14 mouse cellular contexts compared by ENCODE assay signal in the genomic region with DNA sequence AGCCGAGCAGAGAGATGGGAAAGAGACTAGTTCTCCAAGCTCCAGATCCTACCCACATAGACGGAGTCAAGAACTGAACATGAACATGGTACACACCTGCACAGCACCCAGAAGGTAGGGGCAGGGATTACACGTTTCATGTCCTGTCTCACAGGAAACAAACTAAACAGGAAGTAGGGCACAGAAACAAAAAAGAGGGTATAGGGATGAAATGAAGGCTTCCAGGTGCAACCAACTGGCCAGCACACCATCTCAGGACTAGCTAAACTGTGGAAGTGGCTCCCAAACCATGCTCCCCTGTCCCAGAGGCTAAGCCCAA. TPM values are rescaled to one million over a fixed set of nuclear protein-coding genes. Genes with fewer than 3 reads are reported as not detected.
DNase-seq lines count a peak whose midpoint lies in the region; TF ChIP-seq lines count a peak whose summit lies in the region.
"Had no signal": no experiment of that assay in that cellular context is flagged by ENCODE, and none has a peak within 500 bp of the region (broad histone marks: within the 10 kb centered on the region; RNA-seq: fewer than 3 reads in every experiment).

No protein-coding gene starts in this region.

- peaks cover 15% of the 10 kb centered on the region; the same call in 1 of the 2 replicates for H3K4me1 ChIP-seq in heart, embryonic 10.5 days
- H3K4me1 ChIP-seq in lung, adult 2 months (ENCODE audit: control insufficient read depth, insufficient read depth, low read length) = no peaks in the 10 kb centered on the region
- H3K4me1 ChIP-seq: hindbrain, embryonic 10.5 days; liver, embryonic 13.5 days had no signal

- no peak for TF ChIP-seq CTCF in lung, adult 2 months (IDR thresholded peaks at IDR 0.05; ENCODE audit: insufficient read depth, low read length)

- peaks cover 16% of the 10 kb centered on the region for H3K36me3 ChIP-seq in heart, embryonic 10.5 days

- no peaks in the 10 kb centered on the region for H3K9me3 ChIP-seq in heart, embryonic 10.5 days
- H3K9me3 ChIP-seq: hindbrain, embryonic 10.5 days; liver, embryonic 13.5 days had no signal

- no peak for TF ChIP-seq POLR2A in lung, adult 2 months (IDR thresholded peaks at IDR 0.05; ENCODE audit: borderline replicate concordance, extremely low read depth, low read depth, low read length)

- no peak for DNase-seq in heart, embryonic 10.5 days (ENCODE audit: low spot score)
- no peak for DNase-seq in heart, adult 8-10 months (ENCODE audit: low spot score)
- DNase-seq in spleen, postnatal 36 days (ENCODE audit: low spot score in 2 of 2) = peak; percentile 19 to 29
- DNase-seq in spleen, postnatal 10 days (ENCODE audit: low spot score in 2 of 2) = no peak
- peak; percentile 37 for DNase-seq in naive thymus-derived CD4-positive, alpha-beta T cell, adult 2 months (ENCODE audit: low read depth)
- DNase-seq in lung, adult 2 months = no peak
- no peak for DNase-seq in frontal cortex, postnatal 25 days (ENCODE audit: low spot score in 2 of 2)
- DNase-seq: liver, embryonic 13.5 days; lung, postnatal 10 days had no signal

- H3K4me3 ChIP-seq in heart, embryonic 10.5 days = no peak overlapping the region
- no peak overlapping the region for H3K4me3 ChIP-seq in lung, adult 2 months (replicated peaks; ENCODE audit: extremely low read depth, low read depth, low read length)
- H3K4me3 ChIP-seq: hindbrain, embryonic 10.5 days; liver, embryonic 13.5 days had no signal

- H3K27ac ChIP-seq in heart, embryonic 10.5 days = peak overlapping the region; percentile 69; the same call in 1 of the 2 replicates
- H3K27ac ChIP-seq: hindbrain, embryonic 10.5 days; liver, embryonic 13.5 days had no signal

- no peaks in the 10 kb centered on the region for H3K27me3 ChIP-seq in heart, embryonic 10.5 days (ENCODE audit: insufficient read depth, poor library complexity, severe bottlenecking)
- H3K27me3 ChIP-seq: liver, embryonic 13.5 days had no signal

- WGBS in heart, embryonic 10.5 days = 87% methylated on average over 3 of the region's 3 CpGs
- 62% methylated on average over 3 of the region's 3 CpGs for WGBS in lung, adult 2 months

RNA-seq across cellular contexts. Expression of gene Hacl1, which starts 55.9 kb away (rescaled TPM):
- 7.8 and 8.8 TPM in 2 replicates for polyA plus RNA-seq in heart, embryonic 10.5 days (2016; fragmentation: Nextera tagmentation; extraction: Ambion mirVana)
- 10 to 100 TPM; 12.2 to 14.6 (median 14.0) TPM for total RNA-seq in heart, adult 8-10 months (2022)
- 7.8 and 10.7 TPM in 2 replicates for polyA plus RNA-seq in lung, adult 2 months (2012; rRNA removed)

RNA-seq across cellular contexts. Expression of gene Btd, which starts 56.1 kb away (rescaled TPM):
- 21.2 and 23.8 TPM in 2 replicates for polyA plus RNA-seq in heart, embryonic 10.5 days (2016; fragmentation: Nextera tagmentation; extraction: Ambion mirVana)
- 10 to 100 TPM in 3 of 4 experiments, 1 to 10 TPM in 1; 9.4 to 10.5 (median 10.4) TPM for total RNA-seq in heart, adult 8-10 months (2022)
- 27.5 and 52.3 TPM in 2 replicates for polyA plus RNA-seq in lung, adult 2 months (2012; rRNA removed)

RNA-seq across cellular contexts. Expression of gene Gm49387, which starts 56.3 kb away (rescaled TPM):
- 0.74 and 2.4 TPM in 2 replicates for polyA plus RNA-seq in heart, embryonic 10.5 days (2016; fragmentation: Nextera tagmentation; extraction: Ambion mirVana)
- 1 to 10 TPM in 1 of 4 experiments, under 1 TPM in 2, not detected in 1; 0.46 to 1.1 (median 0.75) TPM for total RNA-seq in heart, adult 8-10 months (2022)
- not detected in 2 replicates for polyA plus RNA-seq in lung, adult 2 months (2012; rRNA removed)
- total RNA-seq: layer of hippocampus, adult 8-10 months; left cerebral cortex, postnatal 14 days had no signal
- polyA plus RNA-seq: frontal cortex, adult 2 months; urinary bladder, adult 2 months had no signal

Comparison
In these comparisons a context has a peak if more than half of its experiments do, and no peak if none do; other contexts are left out.
1. DNase-seq: peak in spleen, postnatal 36 days (2 of 2) and naive thymus-derived CD4-positive, alpha-beta T cell, adult 2 months (single experiment); none in heart, embryonic 10.5 days (single experiment), heart, adult 8-10 months (single experiment), spleen, postnatal 10 days (0 of 2), lung, adult 2 months (single experiment) and frontal cortex, postnatal 25 days (0 of 2).